Mouse (Mus musculus): Measurements from ENCODE around the gene Atpaf2.

DNA sequence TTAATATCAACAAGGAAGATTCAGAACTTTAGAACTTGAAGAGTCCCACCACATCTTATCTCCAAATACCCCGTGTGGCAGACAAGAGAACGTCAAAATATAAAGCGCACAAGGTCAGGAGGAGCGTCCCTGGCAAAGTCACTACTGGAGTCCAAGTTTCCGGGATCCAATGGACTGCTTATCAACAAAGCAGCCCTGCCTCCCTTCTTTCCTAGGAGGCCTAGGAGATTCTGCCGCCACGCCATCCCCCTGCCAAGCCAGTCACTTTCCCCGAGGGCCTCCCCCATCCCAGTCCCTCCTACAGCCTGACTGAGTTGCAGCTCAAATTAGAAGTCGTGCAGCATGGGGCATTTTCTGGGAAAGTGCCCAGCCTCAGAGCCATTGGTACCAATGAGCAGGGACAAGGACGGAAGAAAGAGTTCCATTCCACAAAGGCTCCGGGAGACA is 66.3 kb downstream of the Atpaf2 start:
- no peak for TF ChIP-seq MAZ (IDR thresholded peaks at IDR 0.05; ENCODE audit: low read depth, low read length)
- no peak for TF ChIP-seq CTCF (conservative IDR thresholded peaks at IDR 0.05 in 1 of 2, IDR thresholded peaks at IDR 0.05 in 1 of 2; ENCODE audit: low read depth in 2 of 2, low read length in 2 of 2)
- no peak for TF ChIP-seq POLR2AphosphoS2 (IDR thresholded peaks at IDR 0.05; ENCODE audit: low read depth, low read length)
- no peak for TF ChIP-seq POLR2A (IDR thresholded peaks at IDR 0.05; ENCODE audit: low read depth, low read length)
- TF ChIP-seq TCF12 (IDR thresholded peaks at IDR 0.05; ENCODE audit: low read depth, low read length): no peak
- no peak for TF ChIP-seq E2F4 (IDR thresholded peaks at IDR 0.05; ENCODE audit: insufficient replicate concordance, low read depth, low read length)
- no peak for TF ChIP-seq ZC3H11A (IDR thresholded peaks at IDR 0.05; ENCODE audit: low read depth, low read length)
- TF ChIP-seq HCFC1 (IDR thresholded peaks at IDR 0.05; ENCODE audit: low read depth, low read length): no peak
- no peak for TF ChIP-seq USF1 (IDR thresholded peaks at IDR 0.05; ENCODE audit: low read depth, low read length)
- no peak for TF ChIP-seq PAX5 (IDR thresholded peaks at IDR 0.05; ENCODE audit: low read length)
- TF ChIP-seq MAX (IDR thresholded peaks at IDR 0.05; ENCODE audit: low read length): no peak

Data from CH12.LX (cell line).